Mouse (Mus musculus): ENCODE measurements around the gene Msi2. TPM values are rescaled to one million over a fixed set of nuclear protein-coding genes. Genes with fewer than 3 reads are reported as not detected.

The Msi2 gene
- polyA plus RNA-seq, 1 experiment: 21.9 TPM

DNA sequence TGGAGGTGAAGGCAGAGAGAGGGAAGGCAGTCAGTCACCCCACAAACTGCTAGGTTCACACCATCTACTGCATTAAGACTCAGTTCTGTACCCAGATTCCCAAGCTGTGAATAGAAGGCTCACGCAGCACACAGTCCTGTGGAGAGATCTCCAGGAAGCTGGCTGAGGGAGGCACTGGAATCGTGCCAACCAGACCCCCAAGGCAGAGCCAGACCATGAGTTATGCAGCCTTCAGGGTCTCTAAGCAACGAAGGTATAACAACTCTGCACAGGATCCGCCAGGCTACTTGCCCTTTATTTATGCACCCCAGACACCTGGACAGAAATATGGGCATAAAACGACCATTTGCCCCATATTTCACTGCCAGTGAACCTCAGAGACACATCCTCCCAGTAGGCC is 69.9 kb downstream of the Msi2 start:
- Histone ChIP-seq H3K27ac (ENCODE audit: control insufficient read depth, insufficient read depth, low read depth, low read length, poor library complexity) (no peak overlapping the region), H3K4me1 (ENCODE audit: control insufficient read depth, insufficient read depth, low read length) (no peaks in the 10 kb centered on the region), H3K4me3 (replicated peaks; ENCODE audit: control insufficient read depth, low read depth, low read length) (no peak overlapping the region)
- TF ChIP-seq POLR2A (IDR thresholded peaks at IDR 0.05; ENCODE audit: borderline replicate concordance, control insufficient read depth, low read depth, low read length): no peak
- TF ChIP-seq CTCF (IDR thresholded peaks at IDR 0.05; ENCODE audit: control insufficient read depth, insufficient read depth, low read length): no peak
- 62% methylated on average over 5 of the region's 5 CpGs for WGBS

GRCm38 (mm10) chr11:88646493-88646892 is 71.8 kb downstream of the Msi2 start:
- Histone ChIP-seq H3K4me3 (replicated peaks; ENCODE audit: control insufficient read depth, low read depth, low read length) (no peak overlapping the region), H3K27ac (ENCODE audit: control insufficient read depth, insufficient read depth, low read depth, low read length, poor library complexity) (no peak overlapping the region), H3K4me1 (ENCODE audit: control insufficient read depth, insufficient read depth, low read length) (no peaks in the 10 kb centered on the region)
- TF ChIP-seq CTCF (IDR thresholded peaks at IDR 0.05; ENCODE audit: control insufficient read depth, insufficient read depth, low read length): no peak
- no peak for TF ChIP-seq POLR2A (IDR thresholded peaks at IDR 0.05; ENCODE audit: borderline replicate concordance, control insufficient read depth, low read depth, low read length)
- 88% methylated on average over 6 of the region's 6 CpGs for WGBS

DNA sequence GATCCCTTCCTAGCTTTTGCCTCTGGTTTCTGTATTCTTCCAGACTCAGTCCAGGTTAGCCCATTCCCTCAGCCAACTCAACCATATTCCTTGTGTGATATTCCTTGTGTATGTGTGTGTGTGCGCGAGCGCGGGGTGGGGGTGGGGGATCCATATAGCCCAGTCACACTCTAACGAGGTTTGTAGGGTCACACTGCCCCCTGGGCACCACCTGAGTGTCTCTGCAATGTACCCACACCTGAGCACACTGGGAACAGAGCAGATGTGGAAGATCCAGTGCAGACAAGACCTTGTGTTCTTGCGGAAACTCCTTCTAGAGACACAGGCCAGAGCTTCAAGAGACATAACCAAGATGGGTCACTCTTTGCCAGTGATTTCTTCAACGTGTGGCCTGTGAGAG is 72.5 kb downstream of the Msi2 start:
- H3K27ac ChIP-seq (ENCODE audit: control insufficient read depth, insufficient read depth, low read depth, low read length, poor library complexity): no peak overlapping the region
- TF ChIP-seq CTCF (IDR thresholded peaks at IDR 0.05; ENCODE audit: control insufficient read depth, insufficient read depth, low read length) (peak; percentile 20; the same call in 1 of the 2 replicates), POLR2A (IDR thresholded peaks at IDR 0.05; ENCODE audit: borderline replicate concordance, control insufficient read depth, low read depth, low read length) (no peak)
- WGBS: 81% methylated on average over 7 of the region's 7 CpGs
- no peak overlapping the region for H3K4me3 ChIP-seq (replicated peaks; ENCODE audit: control insufficient read depth, low read depth, low read length)
- H3K4me1 ChIP-seq (ENCODE audit: control insufficient read depth, insufficient read depth, low read length): no peaks in the 10 kb centered on the region

- 83% methylated on average over 7 of the region's 7 CpGs for WGBS
- Histone ChIP-seq H3K4me1 (ENCODE audit: control insufficient read depth, insufficient read depth, low read length) (no peaks in the 10 kb centered on the region), H3K4me3 (replicated peaks; ENCODE audit: control insufficient read depth, low read depth, low read length) (no peak overlapping the region), H3K27ac (ENCODE audit: control insufficient read depth, insufficient read depth, low read depth, low read length, poor library complexity) (no peak overlapping the region)
- TF ChIP-seq POLR2A (IDR thresholded peaks at IDR 0.05; ENCODE audit: borderline replicate concordance, control insufficient read depth, low read depth, low read length) (no peak), CTCF (IDR thresholded peaks at IDR 0.05; ENCODE audit: control insufficient read depth, insufficient read depth, low read length) (no peak)
These were observed 73.6 kb downstream of the Msi2 start for GRCm38 (mm10) chr11:88644719-88645118.

- H3K27ac ChIP-seq (ENCODE audit: control insufficient read depth, insufficient read depth, low read depth, low read length, poor library complexity): no peak overlapping the region
- no peak for TF ChIP-seq POLR2A (IDR thresholded peaks at IDR 0.05; ENCODE audit: borderline replicate concordance, control insufficient read depth, low read depth, low read length)
- peak; percentile 27; the same call in 1 of the 2 replicates for TF ChIP-seq CTCF (IDR thresholded peaks at IDR 0.05; ENCODE audit: control insufficient read depth, insufficient read depth, low read length)
- no peaks in the 10 kb centered on the region for H3K4me1 ChIP-seq (ENCODE audit: control insufficient read depth, insufficient read depth, low read length)
- H3K4me3 ChIP-seq (replicated peaks; ENCODE audit: control insufficient read depth, low read depth, low read length): no peak overlapping the region
- WGBS: 74% methylated on average over 4 of the region's 4 CpGs
These were observed 78.5 kb downstream of the Msi2 start for GRCm38 (mm10) chr11:88639862-88640261.

- 88% methylated on average over 6 of the region's 6 CpGs for WGBS
These were observed 79.3 kb downstream of the Msi2 start for GRCm38 (mm10) chr11:88638936-88639542.

DNA sequence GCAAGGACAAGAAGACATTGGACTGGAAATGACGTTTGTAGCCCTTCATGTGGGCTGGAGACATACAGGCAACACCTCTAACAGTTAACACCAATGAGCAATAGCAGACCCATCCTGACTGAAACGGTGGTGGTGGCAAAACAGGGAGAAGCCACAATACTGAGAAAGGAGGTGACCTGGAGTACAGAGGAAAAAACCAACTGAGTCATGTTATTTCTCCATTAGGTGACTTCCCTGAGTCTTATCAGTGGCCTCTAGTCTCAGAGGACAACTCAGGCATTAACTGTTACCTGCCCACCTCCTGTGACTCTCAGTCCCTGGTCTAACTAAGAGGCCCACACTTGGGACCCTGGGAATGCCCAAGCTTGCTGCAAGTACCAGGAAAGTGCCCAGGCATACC is 80.1 kb downstream of the Msi2 start:
- Histone ChIP-seq H3K4me1 (ENCODE audit: control insufficient read depth, insufficient read depth, low read length) (no peaks in the 10 kb centered on the region), H3K27ac (ENCODE audit: control insufficient read depth, insufficient read depth, low read depth, low read length, poor library complexity) (no peak overlapping the region), H3K4me3 (replicated peaks; ENCODE audit: control insufficient read depth, low read depth, low read length) (no peak overlapping the region)
- 21% methylated on average over 2 of the region's 2 CpGs for WGBS
- TF ChIP-seq CTCF (IDR thresholded peaks at IDR 0.05; ENCODE audit: control insufficient read depth, insufficient read depth, low read length) (no peak), POLR2A (IDR thresholded peaks at IDR 0.05; ENCODE audit: borderline replicate concordance, control insufficient read depth, low read depth, low read length) (no peak)

More at GRCm38 (mm10) chr11:88638936-88639542, 79.3 kb downstream of the Msi2 start:
- Histone ChIP-seq H3K4me1 (ENCODE audit: control insufficient read depth, insufficient read depth, low read length) (no peaks in the 10 kb centered on the region), H3K4me3 (replicated peaks; ENCODE audit: control insufficient read depth, low read depth, low read length) (no peak overlapping the region), H3K27ac (ENCODE audit: control insufficient read depth, insufficient read depth, low read depth, low read length, poor library complexity) (no peak overlapping the region)
- no peak for TF ChIP-seq CTCF (IDR thresholded peaks at IDR 0.05; ENCODE audit: control insufficient read depth, insufficient read depth, low read length)
- no peak for TF ChIP-seq POLR2A (IDR thresholded peaks at IDR 0.05; ENCODE audit: borderline replicate concordance, control insufficient read depth, low read depth, low read length)

DNA sequence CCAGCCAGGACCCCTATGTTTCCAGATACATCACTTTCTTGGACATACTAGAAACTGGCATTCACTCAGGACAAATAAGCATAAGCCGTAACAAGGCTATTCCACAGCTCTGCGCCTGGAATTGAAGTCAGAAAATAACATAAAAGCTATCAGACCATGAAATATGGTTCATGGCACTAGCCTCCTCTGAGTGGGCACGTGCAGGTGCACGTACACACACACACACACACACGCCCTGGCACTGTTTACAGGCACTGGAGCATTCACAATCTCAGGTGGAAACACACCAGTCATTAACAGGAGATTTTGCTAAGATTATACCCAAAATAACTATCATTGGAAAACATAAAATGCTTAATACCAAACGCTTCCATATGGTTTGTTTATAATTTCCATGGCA is 81.4 kb downstream of the Msi2 start:
- H3K4me1 ChIP-seq (ENCODE audit: control insufficient read depth, insufficient read depth, low read length): peaks cover 1% of the 10 kb centered on the region; the same call in 1 of the 2 replicates
- 86% methylated on average over 6 of the region's 6 CpGs for WGBS
- TF ChIP-seq POLR2A (IDR thresholded peaks at IDR 0.05; ENCODE audit: borderline replicate concordance, control insufficient read depth, low read depth, low read length) (no peak), CTCF (IDR thresholded peaks at IDR 0.05; ENCODE audit: control insufficient read depth, insufficient read depth, low read length) (no peak)
- H3K27ac ChIP-seq (ENCODE audit: control insufficient read depth, insufficient read depth, low read depth, low read length, poor library complexity): no peak overlapping the region
- no peak overlapping the region for H3K4me3 ChIP-seq (replicated peaks; ENCODE audit: control insufficient read depth, low read depth, low read length)

DNA sequence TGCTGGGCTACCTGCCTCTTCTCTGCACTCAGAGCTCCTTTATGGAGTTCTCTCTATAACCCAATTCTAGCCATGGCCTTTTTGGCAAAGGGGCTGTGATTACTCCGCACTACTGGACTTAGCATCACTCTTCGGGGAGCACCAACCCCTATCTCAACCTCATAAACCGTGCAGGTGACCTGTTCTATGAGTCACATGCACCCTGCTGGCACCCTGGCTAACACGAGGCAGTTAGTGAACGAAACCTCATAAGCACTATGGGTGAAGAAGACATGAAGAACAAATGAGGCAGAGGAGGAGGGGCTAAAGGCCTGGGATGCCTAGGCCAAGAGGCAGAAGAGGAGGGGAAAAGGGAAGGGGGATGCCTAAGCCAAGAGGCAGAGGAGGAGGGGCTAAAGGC is 82.0 kb downstream of the Msi2 start:
- 78% methylated on average over 5 of the region's 5 CpGs for WGBS
- H3K4me1 ChIP-seq (ENCODE audit: control insufficient read depth, insufficient read depth, low read length): peaks cover 4% of the 10 kb centered on the region; the same call in 1 of the 2 replicates
- TF ChIP-seq POLR2A (IDR thresholded peaks at IDR 0.05; ENCODE audit: borderline replicate concordance, control insufficient read depth, low read depth, low read length) (no peak), CTCF (IDR thresholded peaks at IDR 0.05; ENCODE audit: control insufficient read depth, insufficient read depth, low read length) (no peak)

More for the DNA sequence above, 82.0 kb downstream of the Msi2 start:
- Histone ChIP-seq H3K27ac (ENCODE audit: control insufficient read depth, insufficient read depth, low read depth, low read length, poor library complexity) (no peak overlapping the region), H3K4me3 (replicated peaks; ENCODE audit: control insufficient read depth, low read depth, low read length) (no peak overlapping the region)
